16 mouse cellular contexts compared by ENCODE assay signal in the genomic region with DNA sequence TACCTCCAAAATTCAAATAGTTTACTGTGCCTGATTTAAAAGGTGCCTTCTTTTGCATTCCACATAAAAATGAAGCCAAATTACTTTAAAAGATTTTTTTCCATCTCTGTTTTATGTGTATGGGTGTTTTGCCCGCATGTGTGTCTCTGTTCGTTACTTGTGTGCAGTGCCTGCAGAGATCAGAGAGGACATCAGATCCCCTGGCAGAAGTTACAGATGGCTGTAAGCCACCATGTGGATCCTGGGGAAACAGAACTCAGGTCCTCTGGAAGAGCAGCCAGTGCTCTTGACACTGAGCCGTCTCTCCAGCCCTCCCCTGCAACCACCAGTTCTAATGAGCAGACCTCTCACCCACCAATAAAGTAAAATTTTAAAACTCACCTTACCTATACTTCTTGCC.
"Had no signal": no experiment of that assay in that cellular context is flagged by ENCODE, and none has a peak within 500 bp of the region (broad histone marks: within the 10 kb centered on the region; RNA-seq: fewer than 3 reads in every experiment).

No protein-coding gene starts in this region.

- H3K27ac ChIP-seq: lung, embryonic 15.5 days; macrophage; midbrain, embryonic 13.5 days; midbrain, embryonic 15.5 days; neural tube, embryonic 12.5 days; stomach, embryonic 15.5 days; stomach, postnatal 0 days had no signal

- H3K36me3 ChIP-seq: lung, embryonic 15.5 days; midbrain, embryonic 13.5 days; midbrain, embryonic 15.5 days; neural tube, embryonic 12.5 days; stomach, embryonic 15.5 days had no signal

- H3K9me3 ChIP-seq: lung, embryonic 15.5 days; midbrain, embryonic 15.5 days; neural tube, embryonic 12.5 days; stomach, embryonic 15.5 days had no signal

- H3K27me3 ChIP-seq: lung, embryonic 15.5 days; megakaryocyte, embryonic 14.5 days; midbrain, embryonic 13.5 days; midbrain, embryonic 15.5 days; neural tube, embryonic 12.5 days; stomach, embryonic 15.5 days had no signal

- H3K4me1 ChIP-seq: midbrain, embryonic 13.5 days; midbrain, embryonic 15.5 days had no signal

- DNase-seq: liver, postnatal 0 days; lung, adult 2 months; lung, postnatal 14 days; lung, postnatal 36 days; right cerebral cortex, postnatal 14 days; thymus, adult 2 months; thymus, postnatal 25 days; thymus, postnatal 4 days had no signal

- H3K4me3 ChIP-seq: lung, embryonic 15.5 days; megakaryocyte, embryonic 14.5 days; midbrain, embryonic 13.5 days; midbrain, embryonic 15.5 days; neural tube, embryonic 12.5 days; stomach, embryonic 15.5 days had no signal
